Mouse (Mus musculus): ENCODE data around the gene Dbf4.
A peak's percentile ranks its signal among the peaks of the same experiment; 100 is the strongest.

Gene Dbf4

DNA sequence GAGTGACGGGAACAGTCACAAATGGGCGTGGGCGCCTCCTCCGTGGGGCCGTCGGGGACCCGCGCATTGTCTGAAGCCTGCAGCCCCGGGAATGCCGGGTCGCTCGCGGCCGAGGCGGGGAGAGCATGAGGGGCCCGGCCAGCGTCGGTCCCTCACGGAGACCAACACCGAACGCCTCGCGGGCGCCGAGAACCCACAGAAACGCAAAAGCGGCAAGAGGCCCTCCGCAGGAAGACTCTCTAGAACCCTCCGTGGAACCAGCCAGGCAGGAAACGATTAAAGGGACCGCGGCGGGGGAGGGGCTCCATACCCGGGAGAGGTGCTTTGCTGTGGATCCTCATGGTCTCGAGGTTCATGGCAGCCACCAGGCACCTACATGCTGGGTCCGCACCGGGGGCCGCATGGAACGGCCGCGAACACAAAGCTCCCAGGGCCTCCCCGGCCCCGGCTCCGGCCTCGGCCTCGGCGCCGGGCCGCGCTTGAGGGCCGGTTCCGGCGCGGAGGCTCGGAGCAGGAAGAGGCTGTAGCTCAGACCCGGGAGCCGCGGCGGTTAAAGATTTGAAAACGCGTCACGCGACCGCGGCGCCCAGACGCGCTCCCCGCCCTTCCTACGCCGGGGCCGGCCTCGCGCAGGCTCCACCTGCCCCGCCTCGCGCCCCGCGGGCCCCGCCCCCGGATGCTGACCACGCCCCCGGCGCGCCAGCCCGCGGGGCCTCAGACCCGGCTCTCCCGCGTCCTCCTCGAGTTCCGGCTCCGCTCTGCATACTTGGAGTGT is at the start of gene Dbf4, which contains the start of gene Slc25a40:
Gene Dbf4, minus strand, starts transcription at position 560 of the 775 bp plus-strand sequence.
Gene Slc25a40, plus strand, starts transcription at position 694 of the 775 bp plus-strand sequence.
- peak; percentile 83 for DNase-seq (ENCODE audit: low read depth, low spot score)

DNA sequence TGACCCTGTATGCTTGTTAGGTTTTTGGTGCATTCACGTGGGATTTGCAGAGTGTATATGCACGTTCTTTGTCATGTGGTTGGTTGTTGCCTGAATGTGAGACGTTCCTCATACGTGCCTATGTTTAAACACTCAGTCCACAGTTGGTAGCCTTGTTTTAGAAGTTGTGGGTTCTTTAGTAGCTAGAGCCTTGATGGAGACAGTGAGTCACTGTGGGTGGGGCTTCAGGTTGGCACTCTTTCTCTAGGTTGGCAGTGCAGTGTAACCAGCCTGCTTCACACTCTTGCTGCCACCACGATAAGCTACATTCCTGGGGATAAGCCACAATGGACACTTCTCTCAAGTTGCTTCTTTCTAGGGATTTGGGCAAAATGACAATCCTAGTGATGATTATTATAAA is 34.0 kb upstream of the Dbf4 start:
- no peak for DNase-seq (ENCODE audit: low read depth, low spot score)

DNA sequence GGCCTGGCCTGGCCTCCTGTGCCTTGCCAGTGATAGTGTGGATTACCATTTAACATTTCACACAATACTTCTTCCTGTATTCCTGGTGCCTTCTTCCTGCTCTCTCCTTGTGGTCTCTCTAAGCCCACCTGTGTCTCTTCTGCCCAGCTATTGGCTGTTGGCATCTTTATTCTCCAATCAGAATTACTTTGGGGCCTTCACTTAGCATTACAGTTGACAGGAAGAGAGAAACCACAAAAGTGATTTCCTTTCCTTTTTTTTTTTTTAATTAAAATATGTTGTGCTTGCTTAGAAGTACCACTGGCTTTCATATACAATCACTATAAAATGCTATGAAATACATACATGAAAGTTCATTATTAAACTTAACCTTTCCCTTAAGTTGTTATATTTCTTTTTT is 33.0 kb upstream of the Dbf4 start:
- no peak for DNase-seq (ENCODE audit: low read depth, low spot score)

DNA sequence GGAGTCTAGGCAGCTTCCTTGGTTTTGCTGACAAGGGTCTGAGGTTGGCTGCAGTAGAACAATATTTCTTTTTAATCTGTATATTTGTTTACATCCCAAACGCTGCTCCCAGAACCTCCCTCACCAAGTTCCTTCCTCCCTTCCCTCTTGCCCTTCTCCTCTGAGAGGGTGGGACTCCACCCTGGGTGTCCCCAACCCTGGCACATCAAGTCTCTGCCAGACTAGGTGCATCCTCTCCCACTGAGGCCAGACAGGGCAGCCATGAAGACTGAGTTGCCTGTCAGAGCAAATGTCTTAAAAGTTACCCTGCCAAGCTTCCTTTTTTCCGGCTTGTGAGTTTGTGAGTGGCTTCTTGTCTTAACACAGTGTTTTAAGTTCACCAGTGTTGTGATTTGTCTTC is 16.6 kb upstream of the Dbf4 start:
- no peak for DNase-seq (ENCODE audit: low read depth, low spot score)

DNA sequence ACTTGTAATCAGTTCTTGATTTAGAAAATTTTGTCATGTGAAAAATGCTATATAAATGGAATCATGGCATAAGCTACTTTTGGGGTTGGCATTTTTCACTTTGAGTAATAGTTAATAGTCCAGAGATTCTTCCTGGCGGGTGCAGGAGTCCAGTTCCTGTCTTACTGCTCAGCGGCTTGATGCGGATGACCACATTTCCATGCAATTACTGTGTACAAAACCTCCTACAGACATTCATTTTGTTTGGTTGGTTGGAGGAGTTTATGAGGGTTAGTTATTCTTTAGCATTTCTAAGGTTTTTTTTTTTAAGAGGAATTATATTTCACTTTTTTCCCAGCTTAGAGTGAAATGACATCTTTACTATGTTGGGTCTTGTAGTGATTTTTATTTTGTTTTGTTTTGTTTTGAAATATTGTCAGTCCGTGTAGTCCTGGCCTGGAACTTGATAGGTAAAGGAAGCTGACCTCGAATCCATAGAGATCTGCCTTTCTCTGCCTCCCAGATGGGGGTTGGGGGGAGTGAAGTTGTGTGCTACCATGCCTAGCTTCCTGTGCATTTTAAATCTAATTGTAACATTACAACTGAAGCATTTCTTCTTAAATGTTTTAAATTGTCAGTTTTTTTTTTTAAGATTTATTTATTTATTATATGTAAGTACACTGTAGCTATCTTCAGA is 15.1 kb upstream of the Dbf4 start:
- no peak for DNase-seq (ENCODE audit: low read depth, low spot score)

DNA sequence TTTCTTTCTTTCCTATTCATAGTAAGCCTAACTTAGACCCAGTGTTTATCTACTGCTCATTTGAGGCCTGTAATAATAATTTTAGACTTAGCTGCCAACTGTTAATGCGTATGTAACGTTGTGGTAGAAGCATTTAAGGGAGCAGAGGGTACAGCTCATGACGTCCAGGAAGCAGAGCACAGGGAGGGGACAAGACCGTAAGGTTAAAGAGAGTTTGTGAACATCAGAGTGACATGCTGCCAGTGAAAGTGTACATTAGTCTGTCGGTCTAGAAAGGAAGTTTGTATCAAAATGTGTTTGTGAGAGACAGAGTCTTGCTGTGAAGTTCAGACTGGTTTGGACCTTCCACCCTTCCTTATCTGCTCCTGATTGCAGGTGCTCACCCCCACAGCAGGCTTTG is 3.4 kb upstream of the Dbf4 start:
- no peak for DNase-seq (ENCODE audit: low read depth, low spot score)

DNA sequence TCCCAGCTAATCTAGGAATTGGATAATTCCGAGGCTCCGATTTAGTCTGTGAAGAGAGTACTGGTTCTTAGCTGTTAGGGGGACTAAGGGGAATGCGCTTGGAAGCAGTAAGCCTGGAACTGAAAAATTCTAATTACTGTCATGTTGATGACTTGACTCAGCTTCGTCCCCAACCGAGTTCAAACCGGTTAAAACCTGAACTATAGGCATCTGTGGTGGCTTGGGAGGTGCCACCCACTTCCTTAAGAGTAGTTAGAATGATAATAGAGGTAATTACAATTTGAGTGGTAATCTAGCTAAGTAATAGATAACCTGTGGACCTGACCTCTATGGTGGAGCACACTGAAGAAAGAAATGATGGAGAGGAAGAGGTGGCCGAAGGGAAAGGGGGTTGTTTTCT is 1.6 kb upstream of the Dbf4 start:
- DNase-seq (ENCODE audit: low read depth, low spot score), result peak; percentile 29

DNA sequence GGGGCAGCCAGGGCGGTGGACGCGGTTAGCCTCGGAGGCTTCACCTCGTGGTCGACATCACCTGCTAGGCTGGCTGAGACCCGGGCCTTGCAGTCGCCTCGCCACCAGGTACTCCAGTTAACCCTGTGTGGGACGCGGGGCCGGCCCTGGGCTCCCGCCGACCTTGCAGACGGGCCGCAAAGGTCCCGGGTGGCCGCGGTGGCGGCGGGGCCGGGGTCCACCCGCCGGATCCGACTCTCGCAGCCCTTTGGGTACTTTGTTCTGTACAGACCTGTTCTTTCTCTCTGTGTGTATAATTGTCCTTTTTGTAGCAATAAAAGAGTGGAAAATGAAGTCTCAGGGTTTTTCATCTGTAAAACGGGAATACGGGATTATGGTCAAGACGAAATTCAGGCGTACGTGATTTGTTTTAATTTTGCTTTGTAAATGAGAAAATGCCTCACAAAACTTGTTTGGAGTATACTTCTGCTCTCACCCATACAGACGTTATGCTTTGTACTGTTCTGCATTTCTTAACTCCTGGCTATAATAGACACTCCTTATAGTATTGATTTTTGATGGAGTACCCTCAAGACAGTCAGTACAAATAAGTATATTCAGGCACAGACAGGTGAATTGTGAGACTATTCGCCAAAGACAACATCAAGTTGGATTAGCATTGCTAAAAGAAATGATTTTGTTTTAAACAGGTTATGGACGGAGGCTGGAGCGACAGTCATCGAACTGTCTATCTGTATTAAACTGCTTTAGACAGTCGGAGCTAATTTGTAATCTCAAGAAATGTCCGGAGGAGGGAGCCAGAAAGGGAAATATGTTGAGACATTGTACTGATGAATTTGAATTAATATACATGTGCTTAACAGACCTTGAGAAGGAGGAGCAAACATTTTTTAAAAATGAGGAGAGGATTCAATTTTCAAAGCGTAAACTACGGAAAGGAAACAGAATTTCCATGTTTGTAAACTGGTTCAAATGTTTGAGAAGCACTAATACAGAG is 714 bp upstream of the Dbf4 start:
- DNase-seq (ENCODE audit: low read depth, low spot score), result peak; percentile 31

DNA sequence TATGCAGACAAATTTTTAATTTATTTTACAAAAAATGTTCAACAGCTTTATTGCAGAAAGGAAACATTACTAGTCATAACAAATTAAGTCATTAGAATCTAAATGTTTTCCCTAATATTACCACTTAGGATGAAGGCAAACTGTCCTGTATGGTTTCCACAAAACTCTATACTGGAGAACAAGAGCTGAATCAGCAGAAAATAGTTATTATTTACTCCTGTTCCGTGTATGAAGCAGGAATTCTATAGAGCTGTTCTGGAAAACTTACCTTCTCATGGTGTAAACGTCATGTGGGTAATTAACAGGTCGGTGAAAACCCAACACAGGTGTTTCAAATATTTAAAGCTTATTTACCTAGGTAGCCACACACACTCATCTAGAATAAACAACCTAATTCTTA is 1.1 kb downstream of the Dbf4 start:
- no peak for DNase-seq (ENCODE audit: low read depth, low spot score)

DNA sequence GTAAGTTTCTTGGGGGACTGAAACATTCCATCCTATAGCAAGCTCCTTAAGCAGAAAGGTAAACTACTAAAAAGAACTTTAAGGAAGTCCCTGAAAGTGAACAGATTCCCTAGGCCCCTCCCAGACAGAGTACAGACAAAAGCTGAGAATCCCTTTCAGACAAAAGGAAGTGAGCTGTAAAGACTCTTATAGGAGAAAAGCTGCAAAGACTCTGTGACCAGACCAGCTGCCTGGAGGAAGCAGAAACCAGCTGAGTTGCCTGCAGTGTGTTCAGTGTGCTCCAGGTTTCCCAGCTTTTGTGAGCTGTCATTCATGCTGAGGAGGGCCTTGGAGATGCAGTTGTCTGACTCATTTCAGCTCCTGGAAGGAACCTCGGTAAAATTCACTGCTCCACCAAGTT is 5.1 kb downstream of the Dbf4 start:
- DNase-seq (ENCODE audit: low read depth, low spot score), result no peak

DNA sequence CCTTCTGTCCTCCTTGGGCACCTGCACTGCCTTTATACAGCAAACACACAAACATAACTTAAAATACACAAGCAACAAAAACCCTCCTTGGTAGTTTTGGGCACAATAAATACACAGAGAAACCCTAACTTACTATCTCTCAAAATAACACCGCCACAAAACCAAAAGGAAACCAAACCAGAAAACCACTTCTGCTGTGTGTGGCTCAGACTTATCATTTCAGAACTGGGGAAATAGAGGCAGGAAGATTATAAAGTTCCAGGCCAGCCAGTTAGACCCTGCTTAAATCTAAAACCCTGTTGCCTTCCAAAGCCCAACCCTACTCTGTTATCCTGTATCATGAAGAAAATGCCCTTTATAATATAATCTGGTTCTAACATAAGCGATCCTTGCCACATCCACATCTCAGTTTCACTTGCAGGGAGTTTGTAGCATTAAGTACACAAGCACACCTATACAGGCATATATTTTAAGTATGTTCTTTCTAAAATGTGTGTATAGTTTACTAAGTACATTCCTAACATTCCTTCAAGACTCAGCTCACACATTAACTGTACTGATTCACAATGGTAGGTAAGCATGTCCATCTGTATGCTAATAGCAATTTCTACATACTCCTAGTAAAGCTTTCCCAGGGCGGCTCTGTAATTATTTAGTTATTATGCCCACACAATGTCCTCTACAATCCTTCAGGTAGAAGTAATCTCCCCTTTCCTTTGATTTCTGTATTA is 5.7 kb downstream of the Dbf4 start:
- no peak for DNase-seq (ENCODE audit: low read depth, low spot score)

DNA sequence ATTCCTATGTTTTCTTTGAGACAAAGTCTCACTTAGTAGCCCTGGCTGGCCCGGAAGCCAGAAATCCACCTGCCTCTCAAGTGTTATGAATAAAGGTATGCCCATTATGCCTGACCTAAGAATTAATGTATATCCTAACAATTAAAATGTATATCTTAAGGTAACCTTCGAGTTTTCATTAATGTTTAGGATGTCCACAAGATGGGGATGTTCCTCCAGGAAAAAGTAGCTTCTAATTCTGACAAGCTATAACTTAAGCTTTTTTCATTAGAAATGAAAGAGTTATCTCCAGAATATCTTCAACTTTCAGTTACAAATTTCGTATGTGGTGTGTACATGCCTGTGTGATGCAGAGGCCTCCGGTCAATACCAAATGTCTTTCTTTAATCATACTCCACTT is 13.8 kb downstream of the Dbf4 start:
- DNase-seq (ENCODE audit: low read depth, low spot score), result no peak

DNA sequence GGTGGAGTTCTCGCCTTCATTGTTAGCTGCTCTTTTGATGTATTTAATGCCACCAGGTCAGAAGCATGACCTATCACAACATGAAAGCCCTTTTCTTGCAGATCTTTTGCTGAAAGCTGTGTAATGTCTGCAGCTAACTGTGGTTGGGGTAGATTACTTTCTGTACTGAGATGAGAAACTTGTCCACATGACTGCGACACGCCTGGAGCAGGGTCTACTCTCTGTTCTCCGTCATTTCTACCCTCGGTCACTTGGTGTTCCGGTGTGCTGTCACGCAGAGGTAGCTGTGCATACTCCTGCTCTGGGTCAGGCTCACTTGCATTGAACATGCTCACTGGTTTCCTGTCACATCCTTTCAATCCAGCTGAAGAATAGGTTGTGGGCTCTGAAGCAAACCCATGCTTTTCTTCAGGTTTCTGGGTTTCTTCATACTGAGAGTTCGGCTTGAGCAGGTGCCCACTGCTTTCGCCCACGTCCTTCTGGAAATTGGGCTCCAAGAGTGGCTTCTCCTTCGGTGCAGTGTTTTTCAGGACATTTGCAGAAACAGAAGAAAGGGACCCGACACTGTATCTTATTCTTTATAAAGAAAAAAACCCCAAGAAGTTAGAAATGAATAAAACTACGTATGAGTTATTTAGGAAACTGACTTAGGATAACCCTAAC is 24.8 kb downstream of the Dbf4 start:
- no peak for DNase-seq (ENCODE audit: low read depth, low spot score)

DNA sequence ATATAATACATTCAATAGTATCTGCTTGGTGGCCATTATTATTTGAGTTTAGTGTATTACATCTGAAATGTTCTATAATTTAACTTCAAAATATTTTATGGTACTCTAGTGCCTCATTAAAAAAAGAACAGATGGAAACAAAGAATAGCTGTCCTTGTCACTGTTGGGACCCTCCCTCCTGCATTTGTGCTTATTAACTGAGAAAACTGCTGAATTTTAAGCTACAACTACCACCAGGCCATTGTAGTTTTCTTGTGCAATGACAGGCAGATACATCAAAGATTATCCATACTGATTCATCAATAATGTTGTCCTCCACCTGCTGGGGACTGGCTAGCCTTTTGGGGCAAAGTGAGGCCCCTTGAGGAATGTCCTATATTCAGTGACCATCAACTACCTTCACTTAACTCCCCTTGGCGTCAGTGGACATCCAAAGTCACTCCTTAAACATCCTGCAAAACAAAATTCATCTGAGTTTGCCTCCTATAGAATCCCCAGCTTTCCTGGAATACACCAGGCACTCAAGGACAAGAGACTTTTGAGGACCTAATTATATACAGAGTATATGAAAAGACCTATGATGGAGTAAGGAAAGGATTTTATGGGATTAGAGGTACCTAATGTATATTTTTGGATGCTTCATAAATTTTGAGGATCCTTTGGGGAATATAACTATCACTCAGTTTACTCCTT is 28.5 kb downstream of the Dbf4 start:
- DNase-seq (ENCODE audit: low read depth, low spot score), result no peak

DNA sequence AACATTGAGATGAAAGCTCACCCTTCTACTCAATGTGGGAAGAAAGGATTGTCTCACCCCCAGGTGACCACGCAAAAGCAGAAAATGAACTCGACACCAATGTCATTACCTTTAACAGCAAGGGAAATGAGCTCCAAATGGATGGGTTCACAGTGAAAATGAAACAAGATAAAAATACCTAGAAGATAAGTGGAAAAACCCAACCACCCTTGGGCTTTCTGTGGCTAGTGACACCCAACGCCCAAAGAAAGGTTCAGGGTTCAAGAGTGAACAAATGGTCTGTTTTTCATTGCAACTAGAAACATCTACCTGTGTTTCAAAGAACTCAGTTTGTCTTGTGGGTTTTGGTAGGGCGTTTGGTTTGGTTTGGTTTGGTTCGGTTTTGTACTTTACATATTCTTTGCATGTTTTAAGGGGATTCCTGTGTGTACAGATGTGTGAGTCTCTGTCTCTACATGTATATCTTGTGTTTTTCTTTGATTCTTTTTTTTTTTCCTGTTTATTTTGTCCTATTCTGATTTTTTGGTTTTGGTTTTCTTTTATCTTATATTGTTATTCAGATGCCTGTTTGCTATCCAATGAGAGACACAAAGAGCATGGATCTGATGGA is 48.1 kb downstream of the Dbf4 start:
- DNase-seq (ENCODE audit: low read depth, low spot score), result no peak

DNA sequence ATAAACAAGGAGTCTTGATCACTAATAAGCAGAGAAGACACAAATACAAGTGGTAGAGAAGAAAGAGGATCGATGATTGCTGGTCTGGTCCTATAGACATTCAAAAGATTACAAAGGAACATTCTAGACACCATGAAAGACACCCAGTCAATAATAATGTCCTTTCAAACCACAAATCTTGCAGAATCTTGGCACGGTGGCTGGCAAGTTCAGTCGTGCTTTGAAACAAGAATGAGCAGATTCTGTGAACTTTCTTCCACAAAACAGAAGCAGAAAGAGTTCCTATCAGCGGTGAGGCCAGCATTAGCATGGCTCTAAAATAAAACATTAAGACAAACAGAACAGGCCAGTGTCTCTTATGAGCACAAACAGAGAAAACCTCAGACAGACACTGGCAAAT is 49.1 kb downstream of the Dbf4 start:
- DNase-seq (ENCODE audit: low read depth, low spot score), result no peak

DNA sequence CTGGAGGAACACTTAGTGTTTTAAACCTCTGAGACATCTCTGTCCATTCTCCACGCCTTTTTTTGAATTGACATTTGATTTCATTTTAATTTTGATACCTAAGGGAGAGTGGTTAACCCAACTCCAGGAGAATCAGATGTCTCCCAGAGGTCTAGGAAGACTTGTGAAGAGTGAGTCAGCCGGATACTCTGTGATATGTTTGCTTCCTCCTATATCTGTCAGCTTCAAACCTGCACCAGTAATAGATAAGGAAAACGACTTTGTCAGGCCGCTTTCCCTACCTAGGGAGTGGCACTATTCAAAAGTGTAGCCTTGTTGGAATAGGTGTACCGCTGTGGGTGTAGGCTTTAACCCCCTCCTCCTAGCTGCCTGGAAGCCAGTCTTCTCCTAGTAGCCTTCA is 53.7 kb downstream of the Dbf4 start:
- DNase-seq (ENCODE audit: low read depth, low spot score), result no peak

DNA sequence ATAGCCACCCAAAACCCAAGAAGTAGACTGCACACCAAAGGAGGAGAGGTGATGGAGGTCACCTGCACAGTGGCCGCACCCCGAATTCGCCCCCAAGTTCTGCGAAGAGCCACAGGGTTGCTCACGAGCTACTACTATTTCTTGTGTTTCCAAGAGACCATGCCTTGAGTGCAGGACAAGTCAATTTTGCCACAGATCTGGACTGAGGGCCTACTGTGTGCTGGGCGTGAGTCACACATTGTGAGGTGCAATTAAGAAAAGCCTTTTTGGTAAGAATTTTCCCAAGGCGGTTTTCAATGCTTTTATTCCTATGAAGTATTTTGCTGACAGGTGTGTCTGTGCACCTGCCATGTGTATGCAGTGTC is 54.2 kb downstream of the Dbf4 start:
- DNase-seq (ENCODE audit: low read depth, low spot score), result no peak

DNA sequence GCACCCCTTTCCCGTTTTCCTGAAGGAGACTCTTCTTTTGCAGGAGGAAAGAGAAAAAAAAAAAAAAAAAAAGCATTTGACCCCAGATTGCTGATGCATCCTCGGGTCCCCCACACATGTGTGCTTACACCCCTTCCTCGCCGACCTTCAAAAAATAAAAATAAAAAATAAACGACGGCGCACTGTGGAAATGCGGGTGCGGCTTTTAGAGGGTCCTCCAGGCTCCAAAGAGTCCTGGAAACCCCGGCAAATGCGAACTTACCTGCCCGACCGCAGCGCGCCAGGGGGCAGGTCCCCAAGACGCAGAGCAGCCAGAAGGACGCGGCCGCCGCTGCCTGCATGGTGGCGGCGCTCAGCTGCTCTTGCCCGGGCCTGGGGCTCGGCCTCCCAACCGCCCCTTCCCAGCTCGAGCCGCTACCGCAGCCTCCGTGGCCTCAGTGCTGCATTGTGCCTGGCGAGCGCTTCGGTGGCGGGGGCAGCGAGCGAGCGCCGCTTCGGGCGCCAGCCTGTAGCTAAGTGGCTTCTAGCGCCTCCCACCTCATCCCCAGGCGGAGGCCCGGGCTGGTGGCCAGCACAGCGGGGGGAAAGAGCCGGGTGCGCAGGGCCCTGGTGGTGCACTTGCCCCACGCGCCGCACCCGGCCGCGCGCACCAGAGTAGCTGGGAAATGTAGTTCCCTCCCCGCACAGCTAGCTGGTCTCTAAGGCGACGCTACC is 54.7 kb downstream of the Dbf4 start, which contains the start of gene Adam22:
Gene Adam22, minus strand, starts transcription at position 547 of the 714 bp plus-strand sequence.
- no peak for DNase-seq (ENCODE audit: low read depth, low spot score)

All from c-Kit-negative CD71-positive TER-119-positive erythroid progenitor cells, embryonic 14.5 days (primary cell).